Mouse (Mus musculus): ENCODE measurements around the gene Cyb5rl. TPM values are rescaled to one million over a fixed set of nuclear protein-coding genes. Genes with fewer than 3 reads are reported as not detected.

Gene Cyb5rl
- polyA plus RNA-seq, 1 experiment = 7.0 TPM

GRCm38 (mm10) chr4:107121165-107121943 lies 54.6 kb downstream of the Cyb5rl start:
- TF ChIP-seq POLR2A (IDR thresholded peaks at IDR 0.05; ENCODE audit: borderline replicate concordance, low read depth, low read length) = no peak
- TF ChIP-seq CTCF (IDR thresholded peaks at IDR 0.05; ENCODE audit: low read depth, low read length) = peak; percentile 28; the same call in 1 of the 2 replicates
- Histone ChIP-seq H3K4me3 (ENCODE audit: insufficient read depth, low read length) (no peak overlapping the region), H3K27ac (ENCODE audit: insufficient read depth, low read depth, low read length) (no peak overlapping the region), H3K4me1 (ENCODE audit: control insufficient read depth, insufficient read depth, low read length) (no peaks in the 10 kb centered on the region)

GRCm38 (mm10) chr4:107124376-107124775 lies 57.6 kb downstream of the Cyb5rl start:
- Histone ChIP-seq H3K4me3 (ENCODE audit: insufficient read depth, low read length) (no peak overlapping the region), H3K27ac (ENCODE audit: insufficient read depth, low read depth, low read length) (no peak overlapping the region), H3K4me1 (ENCODE audit: control insufficient read depth, insufficient read depth, low read length) (no peaks in the 10 kb centered on the region)
- TF ChIP-seq POLR2A (IDR thresholded peaks at IDR 0.05; ENCODE audit: borderline replicate concordance, low read depth, low read length) (no peak), CTCF (IDR thresholded peaks at IDR 0.05; ENCODE audit: low read depth, low read length) (no peak)

GRCm38 (mm10) chr4:107125101-107125500 lies 58.3 kb downstream of the Cyb5rl start:
- no peaks in the 10 kb centered on the region for H3K4me1 ChIP-seq (ENCODE audit: control insufficient read depth, insufficient read depth, low read length)
- no peak overlapping the region for H3K4me3 ChIP-seq (ENCODE audit: insufficient read depth, low read length)
- no peak overlapping the region for H3K27ac ChIP-seq (ENCODE audit: insufficient read depth, low read depth, low read length)
- no peak for TF ChIP-seq POLR2A (IDR thresholded peaks at IDR 0.05; ENCODE audit: borderline replicate concordance, low read depth, low read length)
- no peak for TF ChIP-seq CTCF (IDR thresholded peaks at IDR 0.05; ENCODE audit: low read depth, low read length)

- TF ChIP-seq POLR2A (IDR thresholded peaks at IDR 0.05; ENCODE audit: borderline replicate concordance, low read depth, low read length) (no peak), CTCF (IDR thresholded peaks at IDR 0.05; ENCODE audit: low read depth, low read length) (no peak)
These were observed 59.6 kb downstream of the Cyb5rl start for GRCm38 (mm10) chr4:107126389-107126788.

GRCm38 (mm10) chr4:107126891-107127524 lies 60.2 kb downstream of the Cyb5rl start:
- no peaks in the 10 kb centered on the region for H3K4me1 ChIP-seq (ENCODE audit: control insufficient read depth, insufficient read depth, low read length)
- no peak overlapping the region for H3K27ac ChIP-seq (ENCODE audit: insufficient read depth, low read depth, low read length)
- TF ChIP-seq CTCF (IDR thresholded peaks at IDR 0.05; ENCODE audit: low read depth, low read length) (no peak), POLR2A (IDR thresholded peaks at IDR 0.05; ENCODE audit: borderline replicate concordance, low read depth, low read length) (no peak)
- H3K4me3 ChIP-seq (ENCODE audit: insufficient read depth, low read length) = no peak overlapping the region

More at GRCm38 (mm10) chr4:107126389-107126788, 59.6 kb downstream of the Cyb5rl start:
- Histone ChIP-seq H3K27ac (ENCODE audit: insufficient read depth, low read depth, low read length) (no peak overlapping the region), H3K4me3 (ENCODE audit: insufficient read depth, low read length) (no peak overlapping the region), H3K4me1 (ENCODE audit: control insufficient read depth, insufficient read depth, low read length) (no peaks in the 10 kb centered on the region)

GRCm38 (mm10) chr4:107127901-107128669 lies 61.3 kb downstream of the Cyb5rl start:
- Histone ChIP-seq H3K27ac (ENCODE audit: insufficient read depth, low read depth, low read length) (no peak overlapping the region), H3K4me1 (ENCODE audit: control insufficient read depth, insufficient read depth, low read length) (no peaks in the 10 kb centered on the region), H3K4me3 (ENCODE audit: insufficient read depth, low read length) (no peak overlapping the region)
- TF ChIP-seq CTCF (IDR thresholded peaks at IDR 0.05; ENCODE audit: low read depth, low read length) = no peak
- TF ChIP-seq POLR2A (IDR thresholded peaks at IDR 0.05; ENCODE audit: borderline replicate concordance, low read depth, low read length) = no peak

GRCm38 (mm10) chr4:107129373-107129772 lies 62.6 kb downstream of the Cyb5rl start:
- H3K27ac ChIP-seq (ENCODE audit: insufficient read depth, low read depth, low read length) = no peak overlapping the region
- no peak overlapping the region for H3K4me3 ChIP-seq (ENCODE audit: insufficient read depth, low read length)
- no peaks in the 10 kb centered on the region for H3K4me1 ChIP-seq (ENCODE audit: control insufficient read depth, insufficient read depth, low read length)
- no peak for TF ChIP-seq POLR2A (IDR thresholded peaks at IDR 0.05; ENCODE audit: borderline replicate concordance, low read depth, low read length)
- TF ChIP-seq CTCF (IDR thresholded peaks at IDR 0.05; ENCODE audit: low read depth, low read length) = no peak

- Histone ChIP-seq H3K4me1 (ENCODE audit: control insufficient read depth, insufficient read depth, low read length) (no peaks in the 10 kb centered on the region), H3K4me3 (ENCODE audit: insufficient read depth, low read length) (no peak overlapping the region), H3K27ac (ENCODE audit: insufficient read depth, low read depth, low read length) (no peak overlapping the region)
- no peak for TF ChIP-seq CTCF (IDR thresholded peaks at IDR 0.05; ENCODE audit: low read depth, low read length)
These were observed 63.7 kb downstream of the Cyb5rl start for GRCm38 (mm10) chr4:107130534-107130933.

- Histone ChIP-seq H3K4me3 (ENCODE audit: insufficient read depth, low read length) (no peak overlapping the region), H3K27ac (ENCODE audit: insufficient read depth, low read depth, low read length) (no peak overlapping the region), H3K4me1 (ENCODE audit: control insufficient read depth, insufficient read depth, low read length) (peaks cover 6% of the 10 kb centered on the region)
- TF ChIP-seq CTCF (IDR thresholded peaks at IDR 0.05; ENCODE audit: low read depth, low read length) (no peak), POLR2A (IDR thresholded peaks at IDR 0.05; ENCODE audit: borderline replicate concordance, low read depth, low read length) (no peak)
These were observed 68.1 kb downstream of the Cyb5rl start for GRCm38 (mm10) chr4:107134891-107135290.
